Mouse (Mus musculus) limb, embryonic 12.5 days (tissue): ENCODE measurements around the gene Stra6. TPM values are rescaled to one million over a fixed set of nuclear protein-coding genes. Genes with fewer than 3 reads are reported as not detected.

Source experiments
- ATAC-seq: fragments of 200-750 bp; cut with Nextera tagmentation; 2 replicates; pipeline ENCODE4 v1.8.0; 2017; ENCODE audit warnings: low read depth, moderate TSS enrichment; ENCODE audit not compliant: insufficient number of reproducible peaks, insufficient read depth, low FRiP score, low TSS enrichment
- H3K27ac ChIP-seq: fragments of 300-500 bp; sonication (generic); 2 replicates; pipeline ENCODE4 v1.5.1; 2016; ENCODE audit warnings: mild to moderate bottlenecking, moderate library complexity
- H3K27me3 ChIP-seq: fragments of 300-500 bp; sonication (generic); 2 replicates; pipeline ENCODE4 v1.6.1; 2016; ENCODE audit warnings: mild to moderate bottlenecking, moderate library complexity
- H3K36me3 ChIP-seq: fragments of 300-500 bp; sonication (generic); 2 replicates; pipeline ENCODE4 v1.6.1; 2016; ENCODE audit warnings: mild to moderate bottlenecking, moderate library complexity
- H3K4me1 ChIP-seq: fragments of 300-500 bp; sonication (generic); replicated peaks from 2 replicates; pipeline ENCODE4 v1.6.1; 2016
- H3K4me2 ChIP-seq: fragments of 300-500 bp; sonication (generic); 2 replicates; pipeline ENCODE4 v1.6.1; 2016; ENCODE audit warnings: mild to moderate bottlenecking, moderate library complexity
- H3K4me3 ChIP-seq: fragments of 300-500 bp; sonication (generic); replicated peaks from 2 replicates; pipeline ENCODE4 v1.5.1; 2016; ENCODE audit warnings: mild to moderate bottlenecking
- H3K9ac ChIP-seq: fragments of 300-500 bp; sonication (generic); replicated peaks from 2 replicates; pipeline ENCODE4 v1.6.1; 2016; ENCODE audit warnings: mild to moderate bottlenecking, moderate library complexity
- H3K9me3 ChIP-seq: fragments of 300-500 bp; sonication (generic); 2 replicates; pipeline ENCODE4 v1.6.1; 2016; ENCODE audit warnings: mild to moderate bottlenecking, moderate library complexity
- whole genome bisulfite sequencing: fragments of 180-500 bp; shearing (Covaris S2); methylation state at CpG from one replicate; pipeline ENCODE4 v1.1.7; 2016; 5-methylcytosine and 5-hydroxymethylcytosine counted together
- polyA plus RNA-seq: library from polyadenylated mRNA; unstranded; fragments of >200 nt; fragmentation: Nextera tagmentation; extraction: Ambion mirVana; gene quantifications from 2 replicates; pipeline ENCODE4 v1.2.1, GENCODE M21; 2016

Stra6 gene
- polyA plus RNA-seq, 1 experiment from 2014 or later, result 37.5 TPM

GRCm38 (mm10) chr9:58035951-58036698, 27.5 kb upstream of the Stra6 start:
- Histone ChIP-seq H3K36me3 (no peaks in the 10 kb centered on the region), H3K4me3 (no peak overlapping the region), H3K4me1 (peaks cover 27% of the 10 kb centered on the region), H3K27me3 (peaks cover 39% of the 10 kb centered on the region), H3K9ac (no peak overlapping the region), H3K9me3 (no peaks in the 10 kb centered on the region), H3K4me2 (no peak overlapping the region), H3K27ac (no peak overlapping the region)
- 74% methylated on average over 7 of the region's 7 CpGs for WGBS
- ATAC-seq, result no peak

DNA sequence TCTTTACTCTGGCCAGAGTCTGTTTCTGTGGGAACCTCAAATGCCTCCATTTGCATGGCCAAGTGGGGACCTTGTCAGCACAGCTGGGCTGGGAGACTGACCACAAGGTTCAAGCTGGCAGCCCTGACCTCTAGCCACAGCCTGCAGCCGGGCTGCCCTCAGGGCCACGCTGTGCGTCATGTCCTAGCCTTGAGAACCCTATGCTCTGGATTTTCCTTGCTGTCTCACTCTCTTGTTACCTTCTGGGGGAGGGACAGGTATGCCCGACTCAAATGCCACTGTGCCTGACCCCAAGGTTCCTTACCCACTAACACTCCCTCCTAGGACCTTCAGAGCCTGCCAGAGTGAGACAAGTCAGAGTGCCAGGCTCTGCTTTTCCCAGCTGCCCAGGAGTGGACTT, 26.6 kb upstream of the Stra6 start:
- Histone ChIP-seq H3K4me1 (peaks cover 35% of the 10 kb centered on the region), H3K9me3 (no peaks in the 10 kb centered on the region), H3K36me3 (no peaks in the 10 kb centered on the region), H3K4me2 (no peak overlapping the region), H3K27me3 (peaks cover 39% of the 10 kb centered on the region), H3K27ac (no peak overlapping the region), H3K4me3 (no peak overlapping the region), H3K9ac (no peak overlapping the region)
- 76% methylated on average over 4 of the region's 4 CpGs for WGBS
- ATAC-seq, result no peak

DNA sequence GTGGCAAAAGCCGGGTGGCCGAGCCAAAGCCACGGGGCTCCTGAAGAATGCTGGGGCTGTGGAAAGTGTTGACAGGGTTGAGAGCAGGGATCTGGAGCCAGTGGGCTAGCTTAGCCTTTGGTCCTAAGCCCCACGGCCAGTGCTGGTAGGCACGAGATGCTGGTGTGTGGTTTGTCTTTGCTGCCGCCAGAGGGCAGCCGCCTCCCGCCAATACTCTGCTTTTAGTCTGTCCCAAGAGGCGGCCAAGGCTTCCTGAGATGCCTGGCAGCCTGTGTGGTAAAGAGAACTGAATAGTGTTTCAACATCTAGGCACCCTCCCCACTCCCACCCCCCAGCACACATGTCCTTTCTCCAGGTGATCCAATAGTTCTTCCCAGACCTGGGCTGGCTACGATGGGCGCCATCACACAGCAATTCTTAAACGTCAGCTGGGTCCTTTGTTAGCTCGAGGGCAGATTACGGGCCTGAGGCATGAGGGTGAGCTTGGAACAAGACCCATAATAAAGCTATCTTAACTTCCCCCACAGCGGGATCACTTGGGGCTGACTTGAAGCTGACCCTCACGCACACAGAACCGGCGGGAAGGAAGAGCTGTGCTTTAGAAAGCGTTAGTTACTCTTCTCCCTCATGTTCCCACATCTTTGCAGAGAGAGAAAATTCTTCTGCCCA, 25.0 kb upstream of the Stra6 start:
- 29% methylated on average over 19 of the region's 19 CpGs for WGBS
- Histone ChIP-seq H3K4me1 (peaks cover 48% of the 10 kb centered on the region), H3K4me3 (no peak overlapping the region), H3K9ac (no peak overlapping the region), H3K27me3 (peaks cover 32% of the 10 kb centered on the region), H3K36me3 (no peaks in the 10 kb centered on the region), H3K4me2 (no peak overlapping the region), H3K9me3 (no peaks in the 10 kb centered on the region), H3K27ac (0 out of 2 replicates have a peak overlapping the region, but pooled peaks have one; percentile 17)
- no peak for ATAC-seq

- peaks cover 28% of the 10 kb centered on the region for H3K27me3 ChIP-seq
- peak overlapping the region; percentile 17; the same call in 1 of the 2 replicates for H3K4me2 ChIP-seq
- 23% methylated on average over 4 of the region's 4 CpGs for WGBS
- H3K9ac ChIP-seq, result no peak overlapping the region; the same call in 1 of the 2 replicates
- ATAC-seq, result 0 out of 2 replicates have a peak, but pooled peaks have one; percentile 14
- H3K27ac ChIP-seq, result peak overlapping the region; percentile 90
- H3K4me1 ChIP-seq, result peaks cover 71% of the 10 kb centered on the region
- no peaks in the 10 kb centered on the region for H3K36me3 ChIP-seq
- no peaks in the 10 kb centered on the region for H3K9me3 ChIP-seq
- H3K4me3 ChIP-seq, result no peak overlapping the region
Measured at GRCm38 (mm10) chr9:58040977-58041376, 22.6 kb upstream of the Stra6 start.

DNA sequence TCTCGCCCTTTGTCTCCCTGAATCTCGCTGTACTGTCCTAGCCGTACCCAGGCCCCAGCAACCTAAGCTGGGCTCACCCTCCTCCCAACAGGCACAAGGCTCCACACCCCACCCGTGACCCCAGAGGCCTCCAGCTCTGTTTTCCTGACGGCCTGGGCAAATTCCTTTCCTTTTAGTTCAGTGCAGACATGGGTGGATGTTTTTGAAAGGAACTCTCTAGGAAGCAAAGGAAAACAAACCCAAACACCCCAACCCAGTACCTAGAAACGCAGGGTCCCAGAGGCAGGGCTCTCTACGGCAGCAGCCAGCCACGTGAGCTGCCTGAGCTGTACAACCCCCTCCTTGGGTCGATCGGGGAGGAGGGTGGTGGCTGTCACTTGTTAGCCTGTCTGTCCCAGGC, 21.2 kb upstream of the Stra6 start:
- H3K4me2 ChIP-seq, result no peak overlapping the region; the same call in 1 of the 2 replicates
- ATAC-seq, result no peak
- peak overlapping the region; percentile 90 for H3K27ac ChIP-seq
- no peaks in the 10 kb centered on the region for H3K9me3 ChIP-seq
- H3K4me1 ChIP-seq, result peaks cover 71% of the 10 kb centered on the region
- 32% methylated on average over 10 of the region's 10 CpGs for WGBS
- H3K36me3 ChIP-seq, result no peaks in the 10 kb centered on the region
- H3K27me3 ChIP-seq, result peaks cover 23% of the 10 kb centered on the region
- no peak overlapping the region for H3K4me3 ChIP-seq
- H3K9ac ChIP-seq, result no peak overlapping the region

GRCm38 (mm10) chr9:58043496-58044017, 20.0 kb upstream of the Stra6 start:
- Histone ChIP-seq H3K36me3 (no peaks in the 10 kb centered on the region), H3K4me2 (no peak overlapping the region), H3K27me3 (peaks cover 23% of the 10 kb centered on the region), H3K4me1 (peaks cover 72% of the 10 kb centered on the region), H3K9me3 (no peaks in the 10 kb centered on the region), H3K9ac (no peak overlapping the region), H3K27ac (no peak overlapping the region), H3K4me3 (no peak overlapping the region)
- ATAC-seq, result no peak
- 84% methylated on average over 10 of the region's 10 CpGs for WGBS

DNA sequence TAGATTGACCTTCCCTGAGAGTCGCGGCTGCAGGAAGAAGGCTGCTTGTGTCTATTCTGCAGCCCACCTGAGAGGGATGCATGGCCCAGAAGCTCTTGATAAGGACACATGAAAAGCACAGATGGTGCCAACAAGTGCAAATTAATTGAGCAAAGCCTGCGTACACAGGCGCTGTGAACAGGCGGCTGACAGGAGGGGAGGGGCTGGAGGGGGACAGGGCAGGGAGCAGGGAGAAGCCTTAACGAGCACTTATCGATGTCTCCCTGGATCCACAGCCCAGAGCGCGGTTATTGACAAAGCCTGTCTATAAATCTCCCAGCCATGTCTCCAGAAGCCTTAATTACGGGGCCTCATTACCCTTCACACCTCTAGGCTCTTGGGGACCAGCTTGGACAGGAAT, 18.8 kb upstream of the Stra6 start:
- Histone ChIP-seq H3K27me3 (peaks cover 35% of the 10 kb centered on the region), H3K9me3 (no peaks in the 10 kb centered on the region), H3K9ac (no peak overlapping the region; the same call in 1 of the 2 replicates), H3K4me3 (no peak overlapping the region), H3K27ac (no peak overlapping the region), H3K4me2 (no peak overlapping the region), H3K36me3 (no peaks in the 10 kb centered on the region), H3K4me1 (peaks cover 67% of the 10 kb centered on the region)
- WGBS, result 14% methylated on average over 10 of the region's 10 CpGs
- no peak for ATAC-seq

GRCm38 (mm10) chr9:58045646-58046045, 17.9 kb upstream of the Stra6 start:
- Histone ChIP-seq H3K9ac (no peak overlapping the region), H3K4me3 (no peak overlapping the region), H3K27me3 (peaks cover 43% of the 10 kb centered on the region), H3K27ac (no peak overlapping the region), H3K9me3 (no peaks in the 10 kb centered on the region), H3K36me3 (no peaks in the 10 kb centered on the region), H3K4me2 (no peak overlapping the region), H3K4me1 (peaks cover 59% of the 10 kb centered on the region)
- WGBS, result 11% methylated on average over 4 of the region's 4 CpGs
- no peak for ATAC-seq

DNA sequence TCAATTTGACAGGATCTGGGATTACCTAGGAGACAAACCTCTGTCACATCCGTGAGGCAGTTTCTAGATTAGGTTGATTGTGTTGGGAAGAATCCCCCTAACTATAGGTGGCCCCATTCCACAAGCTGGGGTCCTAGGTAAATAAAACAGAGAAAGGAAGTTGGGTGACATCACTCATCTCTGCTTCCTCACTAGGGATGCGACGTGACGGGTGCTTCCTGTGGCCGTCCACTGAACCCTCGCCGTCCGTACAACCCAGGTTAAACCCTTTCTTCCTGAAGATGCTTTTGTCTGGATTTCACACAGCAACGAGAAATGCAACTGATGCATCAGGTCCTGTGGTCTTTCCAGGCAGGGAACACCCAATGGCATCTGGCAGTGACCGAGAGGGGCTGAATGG, 16.5 kb upstream of the Stra6 start:
- peaks cover 54% of the 10 kb centered on the region for H3K27me3 ChIP-seq
- peaks cover 53% of the 10 kb centered on the region for H3K4me1 ChIP-seq
- WGBS, result 81% methylated on average over 10 of the region's 10 CpGs

GRCm38 (mm10) chr9:58048621-58049020, 15.0 kb upstream of the Stra6 start:
- WGBS, result 30% methylated on average over 6 of the region's 6 CpGs
- peaks cover 60% of the 10 kb centered on the region for H3K27me3 ChIP-seq
- H3K4me2 ChIP-seq, result no peak overlapping the region
- H3K4me1 ChIP-seq, result peaks cover 48% of the 10 kb centered on the region
- no peaks in the 10 kb centered on the region for H3K36me3 ChIP-seq
- H3K4me3 ChIP-seq, result no peak overlapping the region
- no peak overlapping the region for H3K9ac ChIP-seq
- no peaks in the 10 kb centered on the region for H3K9me3 ChIP-seq
- no peak overlapping the region for H3K27ac ChIP-seq
- no peak for ATAC-seq

More for the DNA sequence above, 16.5 kb upstream of the Stra6 start:
- no peak overlapping the region for H3K27ac ChIP-seq
- no peak overlapping the region for H3K4me3 ChIP-seq
- ATAC-seq, result no peak
- no peaks in the 10 kb centered on the region for H3K9me3 ChIP-seq
- no peak overlapping the region for H3K4me2 ChIP-seq
- no peaks in the 10 kb centered on the region for H3K36me3 ChIP-seq
- H3K9ac ChIP-seq, result no peak overlapping the region

- ATAC-seq, result no peak
- H3K4me2 ChIP-seq, result no peak overlapping the region
- 60% methylated on average over 6 of the region's 6 CpGs for WGBS
- H3K9ac ChIP-seq, result no peak overlapping the region
- no peak overlapping the region for H3K27ac ChIP-seq
- no peaks in the 10 kb centered on the region for H3K9me3 ChIP-seq
- peaks cover 61% of the 10 kb centered on the region for H3K27me3 ChIP-seq
- H3K4me3 ChIP-seq, result no peak overlapping the region
- H3K4me1 ChIP-seq, result peaks cover 48% of the 10 kb centered on the region
- no peaks in the 10 kb centered on the region for H3K36me3 ChIP-seq
Measured at GRCm38 (mm10) chr9:58049186-58049585, 14.4 kb upstream of the Stra6 start.
